Mouse (Mus musculus) spleen, adult 2 months (tissue): ENCODE data around the gene Sf1. TPM values are rescaled to one million over a fixed set of nuclear protein-coding genes. Genes with fewer than 3 reads are reported as not detected.
A peak's percentile ranks its signal among the peaks of the same experiment; 100 is the strongest.

Source experiments
- DNase-seq, 2 experiments: peaks; one replicate each; pipeline versions ENCODE4 v3.0.0 to v3.0.0-alpha.2; 2012 to 2021; ENCODE audit warnings: low spot score in 2 of 2, low read depth in 1 of 2
- H3K27ac ChIP-seq: fragments of 200-500 bp; 2 replicates; pipeline ENCODE4 v1.5.1; 2012; ENCODE audit warnings: low read length, inconsistent platforms; ENCODE audit not compliant: insufficient read depth
- H3K27me3 ChIP-seq: fragments of 200-500 bp; 2 replicates; pipeline ENCODE4 v1.6.1; 2012; ENCODE audit warnings: mild to moderate bottlenecking, moderate library complexity, low read length, inconsistent platforms; ENCODE audit not compliant: control insufficient read depth, insufficient read depth
- H3K36me3 ChIP-seq: fragments of 200-500 bp; 2 replicates; pipeline ENCODE4 v1.6.1; 2012; ENCODE audit warnings: mild to moderate bottlenecking, low read length, inconsistent platforms; ENCODE audit not compliant: control insufficient read depth, insufficient read depth
- H3K4me1 ChIP-seq: fragments of 200-500 bp; 2 replicates; pipeline ENCODE4 v1.6.1; 2011; ENCODE audit warnings: inconsistent platforms; ENCODE audit not compliant: control insufficient read depth, insufficient read depth, insufficient read length
- H3K4me3 ChIP-seq: fragments of 200-500 bp; 2 replicates; pipeline ENCODE4 v1.5.1; 2011; ENCODE audit warnings: mild to moderate bottlenecking, inconsistent platforms; ENCODE audit not compliant: insufficient read depth, insufficient read length; ENCODE audit errors: extremely low read depth
- CTCF ChIP-seq: fragments of 200-500 bp; IDR thresholded peaks from 2 replicates; pipeline ENCODE4 v1.5.1; 2011; ENCODE audit warnings: mild to moderate bottlenecking, inconsistent platforms; ENCODE audit not compliant: insufficient read depth, insufficient read length, insufficient replicate concordance; ENCODE audit errors: extremely low read depth
- POLR2A ChIP-seq: fragments of 200-500 bp; IDR thresholded peaks from 2 replicates; pipeline ENCODE4 v1.6.1; 2011; ENCODE audit warnings: low read depth, low read length, inconsistent platforms
- WGBS: fragments of 180-500 bp; shearing (Covaris S2); methylation state at CpG from one replicate; pipeline ENCODE4 v1.1.7; 2018; 5-methylcytosine and 5-hydroxymethylcytosine counted together
- polyA plus RNA-seq: library from polyadenylated mRNA; depleted of rRNA; stranded (reverse); fragments of >200 nt; gene quantifications from 2 replicates; pipeline ENCODE4 v1.2.3, GENCODE M21; 2012

Sf1 gene
- polyA plus RNA-seq, 1 experiment, result 177 TPM

- H3K4me1 ChIP-seq, result peaks cover 15% of the 10 kb centered on the region; the same call in 1 of the 2 replicates
- no peak for DNase-seq
- H3K4me3 ChIP-seq, result peak overlapping the region; percentile 83
- 5% methylated on average over 9 of the region's 9 CpGs for WGBS
- H3K36me3 ChIP-seq, result peaks cover 29% of the 10 kb centered on the region
- H3K27ac ChIP-seq, result peak overlapping the region; percentile 62
- TF ChIP-seq POLR2A (no peak), CTCF (no peak)
- no peaks in the 10 kb centered on the region for H3K27me3 ChIP-seq
Observed at GRCm38 (mm10) chr19:6401951-6402350, 38.5 kb downstream of the Sf1 start.

- TF ChIP-seq POLR2A, result no peak
- TF ChIP-seq CTCF, result no peak
- Histone ChIP-seq H3K36me3 (peaks cover 42% of the 10 kb centered on the region), H3K27ac (no peak overlapping the region), H3K4me1 (peaks cover 13% of the 10 kb centered on the region; the same call in 1 of the 2 replicates), H3K4me3 (no peak overlapping the region), H3K27me3 (no peaks in the 10 kb centered on the region)
- DNase-seq, result no peak
- 94% methylated on average over 10 of the region's 10 CpGs for WGBS
Observed at GRCm38 (mm10) chr19:6403869-6404268, 40.4 kb downstream of the Sf1 start.

GRCm38 (mm10) chr19:6405433-6405832, 41.9 kb downstream of the Sf1 start:
- no peaks in the 10 kb centered on the region for H3K27me3 ChIP-seq
- H3K4me1 ChIP-seq, result peaks cover 20% of the 10 kb centered on the region

DNA sequence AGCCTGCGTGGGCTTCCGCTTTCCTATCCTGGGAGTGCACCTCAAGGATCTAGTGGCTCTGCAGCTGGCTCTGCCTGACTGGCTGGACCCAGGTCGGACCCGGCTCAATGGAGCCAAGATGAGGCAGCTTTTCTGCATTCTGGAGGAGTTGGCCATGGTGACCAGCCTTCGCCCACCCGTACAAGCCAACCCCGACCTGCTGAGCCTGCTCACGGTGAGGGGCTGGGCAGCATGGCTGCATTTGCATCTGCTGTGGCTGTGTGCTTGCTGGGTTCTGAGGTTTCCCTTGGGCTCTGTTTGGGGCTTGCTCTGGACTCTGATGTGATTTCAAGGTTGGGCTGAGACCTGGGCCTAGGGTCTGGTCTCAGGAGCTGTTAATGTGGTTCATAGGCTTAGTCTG, 43.6 kb downstream of the Sf1 start:
- 94% methylated on average over 8 of the region's 8 CpGs for WGBS
- H3K4me1 ChIP-seq, result peaks cover 17% of the 10 kb centered on the region
- DNase-seq, result no peak
- H3K36me3 ChIP-seq, result peaks cover 52% of the 10 kb centered on the region
- no peak overlapping the region for H3K27ac ChIP-seq
- H3K4me3 ChIP-seq, result no peak overlapping the region
- TF ChIP-seq POLR2A (no peak), CTCF (no peak)
- H3K27me3 ChIP-seq, result no peaks in the 10 kb centered on the region

More at GRCm38 (mm10) chr19:6405433-6405832, 41.9 kb downstream of the Sf1 start:
- Histone ChIP-seq H3K27ac (no peak overlapping the region), H3K36me3 (peaks cover 47% of the 10 kb centered on the region), H3K4me3 (no peak overlapping the region)
- WGBS, result 87% methylated on average over 10 of the region's 10 CpGs
- DNase-seq, result no peak
- no peak for TF ChIP-seq POLR2A
- TF ChIP-seq CTCF, result no peak

- no peaks in the 10 kb centered on the region for H3K27me3 ChIP-seq
- peaks cover 14% of the 10 kb centered on the region for H3K4me1 ChIP-seq
- WGBS, result 90% methylated on average over 16 of the region's 16 CpGs
- H3K4me3 ChIP-seq, result no peak overlapping the region
- TF ChIP-seq POLR2A (no peak), CTCF (no peak)
- H3K27ac ChIP-seq, result no peak overlapping the region
- H3K36me3 ChIP-seq, result peaks cover 52% of the 10 kb centered on the region
- no peak for DNase-seq
Observed at GRCm38 (mm10) chr19:6407816-6408510, 44.5 kb downstream of the Sf1 start.

DNA sequence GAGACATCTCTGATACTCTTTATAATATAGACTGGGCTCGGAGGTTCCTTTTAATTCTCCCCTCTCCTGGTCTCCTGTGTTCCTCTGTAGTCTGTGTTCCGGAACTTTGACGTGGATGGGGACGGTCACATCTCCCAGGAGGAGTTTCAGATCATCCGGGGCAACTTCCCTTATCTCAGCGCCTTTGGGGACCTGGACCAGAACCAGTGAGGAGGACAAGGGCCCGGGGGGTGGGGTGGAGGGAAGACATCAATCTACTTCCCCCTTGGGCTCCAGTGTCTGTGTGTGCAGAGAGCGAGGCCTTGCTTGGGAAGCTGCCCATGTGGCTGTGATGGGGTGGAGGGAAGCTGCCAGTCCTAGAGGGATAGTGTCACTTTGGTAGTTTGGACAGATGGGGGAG, 45.3 kb downstream of the Sf1 start:
- H3K27ac ChIP-seq, result peak overlapping the region; percentile 12; the same call in 1 of the 2 replicates
- no peaks in the 10 kb centered on the region for H3K27me3 ChIP-seq
- DNase-seq, result peak in 1 of 2 experiments; percentile 10
- WGBS, result 70% methylated on average over 8 of the region's 8 CpGs
- H3K4me3 ChIP-seq, result no peak overlapping the region
- no peak for TF ChIP-seq CTCF
- TF ChIP-seq POLR2A, result no peak
- peaks cover 53% of the 10 kb centered on the region for H3K36me3 ChIP-seq
- peaks cover 14% of the 10 kb centered on the region for H3K4me1 ChIP-seq

GRCm38 (mm10) chr19:6409176-6409575, 45.7 kb downstream of the Sf1 start:
- no peak for TF ChIP-seq POLR2A
- TF ChIP-seq CTCF, result no peak
- no peak for DNase-seq
- no peaks in the 10 kb centered on the region for H3K27me3 ChIP-seq
- WGBS, result 75% methylated on average over 5 of the region's 5 CpGs
- no peak overlapping the region for H3K4me3 ChIP-seq
- peaks cover 14% of the 10 kb centered on the region for H3K4me1 ChIP-seq
- peaks cover 54% of the 10 kb centered on the region for H3K36me3 ChIP-seq
- peak overlapping the region; percentile 12; the same call in 1 of the 2 replicates for H3K27ac ChIP-seq
